Mouse (Mus musculus) B cell, adult 67 days (primary cell): ENCODE measurements around the gene Ube2c. TPM values are rescaled to one million over a fixed set of nuclear protein-coding genes. Genes with fewer than 3 reads are reported as not detected.

Experiments used
- total RNA-seq, 2 experiments: library from RNA; stranded (reverse); gene quantifications; 4 replicates each; pipeline ENCODE4 v1.2.4; 2023

Gene Ube2c
- total RNA-seq = 1 to 10 TPM; 2.4 to 2.7 TPM

GRCm38 (mm10) chr2:164769258-164770037, at the start of gene Ube2c:
Ube2c (plus strand) TSS chr2:164769898.

GRCm38 (mm10) chr2:164745843-164746479, 23.7 kb upstream of the Ube2c start, which contains the start of the genes Wfdc3 and Dnttip1:
Wfdc3 (minus strand) TSS chr2:164745931.
Dnttip1 (plus strand) TSS chr2:164745983.

GRCm38 (mm10) chr2:164779481-164780086, 9.9 kb downstream of the Ube2c start, which contains the start of gene Tnnc2:
Tnnc2 (minus strand) TSS chr2:164779967.

GRCm38 (mm10) chr2:164785481-164786387, 16.0 kb downstream of the Ube2c start, which contains the start of gene Snx21:
Snx21 (plus strand) TSS chr2:164785823.

GRCm38 (mm10) chr2:164804533-164805331, 35.0 kb downstream of the Ube2c start, which contains the start of the genes Acot8 and Zswim3:
Acot8 (minus strand) TSS chr2:164804882.
Zswim3 (plus strand) TSS chr2:164805098.

GRCm38 (mm10) chr2:164822636-164823165, 53.0 kb downstream of the Ube2c start, which contains the start of gene Zswim1:
Zswim1 (plus strand) TSS chr2:164822686.

Other genes with a start within 250 kb of the Ube2c start
- gene Wfdc2, start 207.5 kb upstream of the Ube2c start, total RNA-seq = not detected
- not detected for gene Spint3, start 196.4 kb upstream of the Ube2c start, total RNA-seq
- not detected for gene Wfdc6a, start 184.5 kb upstream of the Ube2c start, total RNA-seq
- not detected for gene Eppin, start 176.3 kb upstream of the Ube2c start, total RNA-seq
- gene Wfdc6b, start 156.4 kb upstream of the Ube2c start, total RNA-seq = not detected
- not detected for gene Wfdc8, start 156.3 kb upstream of the Ube2c start, total RNA-seq
- not detected for gene Wfdc16, start 131.1 kb upstream of the Ube2c start, total RNA-seq
- gene Wfdc10, start 113.9 kb upstream of the Ube2c start, total RNA-seq = not detected
- gene Wfdc9, start 113.3 kb upstream of the Ube2c start, total RNA-seq = not detected
- gene Wfdc11, start 95.8 kb upstream of the Ube2c start, total RNA-seq = not detected
- gene Wfdc13, start 84.8 kb upstream of the Ube2c start, total RNA-seq = not detected
- gene Spint4, start 71.4 kb upstream of the Ube2c start, total RNA-seq = not detected
- gene Spint5, start 54.6 kb upstream of the Ube2c start, total RNA-seq = not detected
- gene Wfdc3, start 24.0 kb upstream of the Ube2c start, total RNA-seq = not detected
- gene Dnttip1, start 23.9 kb upstream of the Ube2c start, total RNA-seq = 10 to 100 TPM; 46.5 to 47.0 TPM
- gene Tnnc2, start 10.1 kb downstream of the Ube2c start, total RNA-seq = not detected
- 1 to 10 TPM in 1 of 2 experiments, under 1 TPM in 1; 0.50 to 1.5 TPM for gene Snx21, start 15.9 kb downstream of the Ube2c start, total RNA-seq
- 10 to 100 TPM; 57.1 to 64.3 TPM for gene Acot8, start 35.0 kb downstream of the Ube2c start, total RNA-seq
- gene Zswim3, start 35.2 kb downstream of the Ube2c start, total RNA-seq = 1 to 10 TPM; 3.7 to 6.0 TPM
- gene Zswim1, start 52.8 kb downstream of the Ube2c start, total RNA-seq = 10 to 100 TPM in 1 of 2 experiments, 1 to 10 TPM in 1; 7.7 to 12.2 TPM
- gene Spata25, start 58.6 kb downstream of the Ube2c start, total RNA-seq = 1 to 10 TPM in 1 of 2 experiments, not detected in 1; 1.9 TPM
- 100 to 1,000 TPM; 217 to 222 TPM for gene Ctsa, start 63.0 kb downstream of the Ube2c start, total RNA-seq
- 1 to 10 TPM; 7.0 to 7.9 TPM for gene Neurl2, start 63.6 kb downstream of the Ube2c start, total RNA-seq
- 1 to 10 TPM; 8.2 to 10.0 TPM for gene Pltp, start 87.8 kb downstream of the Ube2c start, total RNA-seq
- 100 to 1,000 TPM in 1 of 2 experiments, 10 to 100 TPM in 1; 93.2 to 104 TPM for gene Pcif1, start 109.4 kb downstream of the Ube2c start, total RNA-seq
- 10 to 100 TPM; 60.9 to 65.7 TPM for gene Zfp335, start 141.9 kb downstream of the Ube2c start, total RNA-seq
- gene Mmp9, start 170.9 kb downstream of the Ube2c start, total RNA-seq = 1 to 10 TPM in 1 of 2 experiments, not detected in 1; 1.1 TPM
- 1 to 10 TPM; 2.1 to 3.4 TPM for gene Slc12a5, start 190.9 kb downstream of the Ube2c start, total RNA-seq